In the genomic region with DNA sequence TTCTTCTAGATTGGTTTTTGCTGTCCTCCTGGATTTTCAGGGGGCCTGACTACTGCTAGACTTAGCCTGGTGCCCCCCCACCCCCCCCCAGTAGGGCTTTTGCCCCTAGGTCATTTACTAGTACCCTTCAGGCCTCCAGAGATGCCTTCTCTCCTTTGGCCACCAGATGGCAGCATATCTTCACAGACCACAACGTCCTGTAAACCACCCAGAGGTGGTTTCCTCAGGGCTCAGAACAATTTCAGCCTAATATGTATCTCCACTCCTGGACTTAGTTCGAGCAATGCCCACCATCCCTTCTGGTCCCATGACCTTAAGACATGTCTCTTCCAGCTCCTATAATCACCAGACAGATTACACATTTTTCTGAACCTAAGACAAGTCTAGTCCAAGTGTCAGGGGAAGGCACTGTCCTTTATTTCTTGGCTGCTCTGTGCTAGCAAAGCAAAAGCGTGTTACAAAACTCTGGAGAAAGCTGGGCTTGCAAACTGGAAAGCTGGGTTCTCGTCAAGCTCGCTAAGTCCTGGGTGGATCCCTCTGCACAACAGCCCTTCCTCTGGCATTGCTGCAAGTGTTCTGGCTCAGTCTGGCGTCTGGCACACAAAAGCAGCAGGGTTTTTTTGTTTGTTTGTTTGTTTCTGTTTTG, we compare ENCODE assay signal across 8 mouse cellular contexts. TPM values are rescaled to one million over a fixed set of nuclear protein-coding genes. Genes with fewer than 3 reads are reported as not detected.
DNase-seq lines count a peak whose midpoint lies in the region; ATAC-seq lines count a peak whose summit lies in the region.

No protein-coding gene starts in this region.

- peak; percentile 46; the same call in 1 of the 2 replicates for ATAC-seq in forebrain, embryonic 12.5 days (ENCODE audit: low FRiP score)
- ATAC-seq in lung, embryonic 16.5 days (ENCODE audit: low read depth), result peak; percentile 43

- peak; percentile 71 for DNase-seq in ES-CJ7 (ENCODE audit: low read depth, low spot score)
- peak; percentile 73 for DNase-seq in c-Kit-positive CD71-negative TER-119-negative erythroid progenitor cells, embryonic 14.5 days (ENCODE audit: low read depth)
- peak; percentile 81 for DNase-seq in hindbrain, embryonic 10.5 days (ENCODE audit: low spot score)
- peak; percentile 35 to 83 for DNase-seq in layer of hippocampus, adult 8-10 months (ENCODE audit: low spot score in 2 of 2)
- peak; percentile 67 for DNase-seq in ovary, postnatal 36 days (ENCODE audit: low spot score)
- peak; percentile 79 for DNase-seq in thymus, postnatal 25 days

- H3K4me1 ChIP-seq in forebrain, embryonic 12.5 days, result peaks cover 4% of the 10 kb centered on the region; the same call in 1 of the 2 replicates
- peaks cover 12% of the 10 kb centered on the region for H3K4me1 ChIP-seq in hindbrain, embryonic 10.5 days (replicated peaks)
- H3K4me1 ChIP-seq in lung, embryonic 16.5 days (replicated peaks; ENCODE audit: control insufficient read depth, insufficient read depth, low read length), result peaks cover 25% of the 10 kb centered on the region

- no peak overlapping the region for H3K4me2 ChIP-seq in forebrain, embryonic 12.5 days
- no peak overlapping the region for H3K4me2 ChIP-seq in lung, embryonic 16.5 days (ENCODE audit: low read depth, low read length)

- no peak overlapping the region for H3K4me3 ChIP-seq in forebrain, embryonic 12.5 days (replicated peaks)
- no peak overlapping the region for H3K4me3 ChIP-seq in hindbrain, embryonic 10.5 days
- no peak overlapping the region for H3K4me3 ChIP-seq in lung, embryonic 16.5 days (ENCODE audit: low read length)

- H3K36me3 ChIP-seq in forebrain, embryonic 12.5 days (replicated peaks), result no peaks in the 10 kb centered on the region
- H3K36me3 ChIP-seq in hindbrain, embryonic 10.5 days, result no peaks in the 10 kb centered on the region
- no peaks in the 10 kb centered on the region for H3K36me3 ChIP-seq in lung, embryonic 16.5 days (ENCODE audit: control insufficient read depth, insufficient read depth, low read length)

- no peaks in the 10 kb centered on the region for H3K9me3 ChIP-seq in forebrain, embryonic 12.5 days
- no peaks in the 10 kb centered on the region for H3K9me3 ChIP-seq in hindbrain, embryonic 10.5 days
- H3K9me3 ChIP-seq in lung, embryonic 16.5 days (ENCODE audit: control insufficient read depth, low read length), result no peaks in the 10 kb centered on the region

- no peak overlapping the region for H3K9ac ChIP-seq in forebrain, embryonic 12.5 days
- H3K9ac ChIP-seq in lung, embryonic 16.5 days (ENCODE audit: low read length), result no peak overlapping the region

- no peak overlapping the region for H3K27ac ChIP-seq in forebrain, embryonic 12.5 days
- no peak overlapping the region for H3K27ac ChIP-seq in hindbrain, embryonic 10.5 days
- H3K27ac ChIP-seq in lung, embryonic 16.5 days (ENCODE audit: low read length), result peak overlapping the region; percentile 37

- no peaks in the 10 kb centered on the region for H3K27me3 ChIP-seq in forebrain, embryonic 12.5 days
- no peaks in the 10 kb centered on the region for H3K27me3 ChIP-seq in hindbrain, embryonic 10.5 days (ENCODE audit: insufficient read depth, poor library complexity, severe bottlenecking)
- H3K27me3 ChIP-seq in lung, embryonic 16.5 days (ENCODE audit: control insufficient read depth, insufficient read depth, low read depth, low read length), result no peaks in the 10 kb centered on the region

- 44% methylated on average over 6 of the region's 6 CpGs for WGBS in forebrain, embryonic 12.5 days
- 51% methylated on average over 6 of the region's 6 CpGs for WGBS in hindbrain, embryonic 10.5 days
- WGBS in lung, embryonic 16.5 days, result 25% methylated on average over 6 of the region's 6 CpGs

RNA-seq across cellular contexts. Expression of a gene that starts 38.0 kb away (rescaled TPM):
- polyA plus RNA-seq in forebrain, embryonic 12.5 days (2016; fragmentation: Nextera tagmentation; extraction: Ambion mirVana), result 0.10 TPM in 1 of 2 replicates, not detected in the other
- not detected in 2 replicates for polyA plus RNA-seq in hindbrain, embryonic 10.5 days (2016; fragmentation: Nextera tagmentation; extraction: Ambion mirVana)
- under 1 TPM in 1 of 4 experiments, not detected in 3; 0.16 TPM for total RNA-seq in layer of hippocampus, adult 8-10 months (2022)
- 0.50 and 6.1 TPM in 2 replicates for polyA plus RNA-seq in lung, embryonic 16.5 days (2015; fragmentation: Nextera tagmentation; extraction: Ambion mirVana)
